Mouse (Mus musculus) activated CD4-positive, CD25-positive, alpha-beta regulatory T cell, adult 4 months (primary cell): ENCODE measurements around the gene Isg20l2. TPM values are rescaled to one million over a fixed set of nuclear protein-coding genes. Genes with fewer than 3 reads are reported as not detected.
A peak's percentile ranks its signal among the peaks of the same experiment; 100 is the strongest.

Source experiments
- ATAC-seq: one replicate; pipeline ENCODE4 v1.8.0; 2017
- polyA plus RNA-seq, 2 experiments: library from polyadenylated mRNA; unstranded; fragments of 100-300 nt; shearing (Covaris generic); gene quantifications; one replicate each; pipeline ENCODE4 v1.2.1; 2017

Isg20l2 gene
- polyA plus RNA-seq, 2 experiments from 2014 or later: 17.8 to 18.5 TPM

- no peak for ATAC-seq
Observed at GRCm38 (mm10) chr3:87980728-87981127, 50.6 kb downstream of the Isg20l2 start.

DNA sequence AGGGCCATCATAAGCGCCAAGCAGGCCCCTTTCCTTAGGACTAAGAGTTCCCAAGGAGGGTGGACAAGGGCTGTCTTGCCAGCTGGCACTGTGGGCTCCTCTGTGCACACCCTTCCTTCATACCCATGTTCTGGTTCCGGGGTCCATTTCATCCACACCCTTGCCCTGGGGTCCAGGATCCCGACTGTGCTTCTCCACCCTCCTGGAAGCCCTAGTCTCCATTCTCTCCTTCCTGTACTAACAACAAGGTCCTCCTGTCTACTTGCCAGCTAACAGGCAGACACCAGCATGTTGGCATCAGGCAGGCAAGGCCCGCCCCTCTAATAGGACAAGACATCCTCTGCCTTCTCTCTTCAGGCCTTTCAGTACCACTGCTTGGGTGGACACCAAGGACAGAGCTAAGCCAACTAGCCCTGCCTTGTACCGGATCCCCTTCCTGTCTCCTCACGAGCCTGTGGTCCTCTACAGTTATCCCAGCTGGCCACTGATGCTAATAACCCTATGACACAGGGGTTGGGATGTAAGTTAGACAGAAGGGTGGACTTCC lies 51.2 kb downstream of the Isg20l2 start:
- no peak for ATAC-seq

DNA sequence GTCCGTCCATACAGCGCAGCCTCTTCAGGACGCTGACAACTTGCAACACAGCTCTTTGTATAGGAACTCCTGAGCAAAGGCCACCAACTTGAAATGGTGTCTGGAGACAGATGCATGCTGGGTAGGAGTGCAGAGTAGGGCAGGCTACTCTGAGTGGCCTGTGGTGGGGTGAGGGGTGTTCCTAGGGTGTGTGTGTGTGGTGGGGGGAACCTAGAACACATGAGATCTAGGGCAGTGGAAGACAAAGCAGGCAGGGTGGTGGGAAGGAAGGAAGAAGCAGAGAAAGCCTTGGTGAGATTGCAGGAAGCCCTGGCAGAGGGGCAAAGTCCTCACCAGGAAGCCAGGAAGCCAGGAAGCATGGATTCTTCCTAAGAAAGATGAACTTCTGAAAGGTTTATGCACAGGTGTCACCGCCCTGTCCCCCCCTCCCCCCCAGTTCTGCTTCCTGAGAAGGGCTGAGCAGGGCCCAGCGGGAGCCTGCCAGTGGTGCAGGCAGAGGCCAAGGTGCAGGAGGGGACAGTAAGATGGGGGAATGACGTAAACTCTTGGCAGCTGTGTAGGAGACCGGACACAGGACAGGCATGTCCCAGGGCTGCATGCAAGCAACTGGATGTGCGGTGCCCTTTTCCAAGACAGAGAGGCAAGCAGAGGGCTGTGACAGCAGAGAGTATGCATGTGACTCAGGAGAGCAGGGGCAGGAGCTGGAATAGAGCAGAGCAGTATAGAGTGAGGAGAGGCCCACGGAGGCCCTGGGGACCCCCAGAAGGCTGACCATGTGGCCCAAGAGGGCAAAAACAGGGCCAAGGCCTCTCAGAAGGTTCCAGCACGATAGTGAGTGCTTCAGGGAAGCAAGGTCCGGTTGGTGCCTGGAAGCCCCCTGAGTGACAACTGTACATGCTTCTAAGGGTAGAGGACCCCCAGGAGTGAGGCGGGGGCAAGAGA lies 52.1 kb downstream of the Isg20l2 start:
- no peak for ATAC-seq

GRCm38 (mm10) chr3:87982836-87983601 lies 52.9 kb downstream of the Isg20l2 start:
- no peak for ATAC-seq

DNA sequence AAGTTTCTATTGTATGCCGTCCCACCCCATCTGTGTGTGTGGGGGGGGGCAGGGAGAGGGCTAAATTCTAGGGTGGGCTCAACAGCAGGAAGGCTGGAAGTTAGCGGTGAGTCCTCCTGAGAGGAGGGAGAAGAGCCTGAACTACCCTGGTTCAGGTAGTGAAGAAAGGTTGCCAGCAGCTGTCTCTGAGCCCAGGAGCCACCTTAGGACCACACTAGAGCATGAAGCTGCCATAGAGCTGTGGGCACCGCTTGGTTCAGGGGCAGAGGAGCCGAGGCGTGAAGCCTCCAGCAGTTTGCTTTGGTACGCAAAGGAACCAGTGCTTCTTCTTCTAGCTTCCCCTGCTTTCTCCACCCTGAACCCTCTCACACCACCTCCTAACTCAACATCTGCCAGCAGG lies 53.5 kb downstream of the Isg20l2 start:
- ATAC-seq: no peak

DNA sequence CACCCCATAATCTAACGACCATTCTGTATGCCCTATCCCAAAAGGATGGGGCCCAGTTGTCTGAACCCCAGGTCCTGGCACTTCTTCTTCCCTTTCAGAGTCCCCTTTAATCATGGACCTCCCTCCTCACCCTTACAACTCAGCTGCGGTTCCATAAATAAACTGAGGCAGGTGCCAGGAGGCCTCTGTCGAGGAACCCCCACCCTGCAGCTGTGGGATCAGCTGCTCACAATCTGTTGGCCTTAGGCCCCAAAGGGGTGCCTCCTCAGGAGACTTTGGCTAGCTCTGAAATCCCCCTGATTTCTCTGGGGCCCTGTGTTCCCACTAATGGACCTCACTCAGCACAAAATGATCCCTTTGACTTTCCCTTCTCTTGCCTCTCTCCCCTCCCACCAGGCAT lies 54.0 kb downstream of the Isg20l2 start:
- no peak for ATAC-seq

DNA sequence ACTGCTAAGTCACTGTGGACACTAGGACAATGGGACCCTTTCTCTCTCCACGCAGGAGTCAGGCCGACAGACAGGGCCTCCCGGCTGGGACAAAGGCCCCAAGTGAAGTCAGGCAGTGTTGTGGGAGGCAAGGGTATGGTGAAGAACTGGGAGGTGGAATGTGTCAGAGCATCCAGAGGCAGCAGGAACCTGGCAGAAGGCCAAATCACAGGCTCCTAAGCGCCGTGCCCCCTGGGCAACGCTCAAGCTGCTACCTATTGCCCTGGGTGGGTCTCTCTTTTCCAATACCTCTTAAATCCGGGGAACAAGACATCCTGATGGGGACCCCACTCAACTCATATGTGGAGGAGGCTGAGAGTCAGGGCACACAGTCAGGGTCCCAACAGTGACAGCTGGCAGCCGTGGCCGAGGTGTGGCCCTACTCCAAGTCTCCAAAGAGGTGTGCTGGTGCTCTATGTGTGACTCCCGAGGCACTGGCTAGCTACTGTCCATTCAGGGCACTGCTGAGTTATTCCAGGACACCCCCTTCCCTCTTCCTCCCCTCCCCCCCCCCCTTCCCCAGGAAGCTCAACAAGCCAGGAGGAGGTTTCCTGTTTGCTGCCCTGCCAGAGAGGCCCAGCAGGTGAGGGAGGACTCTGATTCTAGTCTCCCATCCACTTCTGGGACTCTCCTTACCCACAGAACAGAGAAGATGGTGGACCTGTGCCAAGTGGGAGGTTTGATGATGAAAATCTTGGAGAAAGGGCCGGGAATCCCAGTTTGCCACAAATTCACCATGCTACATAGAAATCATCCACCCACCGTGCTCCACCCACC lies 55.6 kb downstream of the Isg20l2 start:
- no peak for ATAC-seq

DNA sequence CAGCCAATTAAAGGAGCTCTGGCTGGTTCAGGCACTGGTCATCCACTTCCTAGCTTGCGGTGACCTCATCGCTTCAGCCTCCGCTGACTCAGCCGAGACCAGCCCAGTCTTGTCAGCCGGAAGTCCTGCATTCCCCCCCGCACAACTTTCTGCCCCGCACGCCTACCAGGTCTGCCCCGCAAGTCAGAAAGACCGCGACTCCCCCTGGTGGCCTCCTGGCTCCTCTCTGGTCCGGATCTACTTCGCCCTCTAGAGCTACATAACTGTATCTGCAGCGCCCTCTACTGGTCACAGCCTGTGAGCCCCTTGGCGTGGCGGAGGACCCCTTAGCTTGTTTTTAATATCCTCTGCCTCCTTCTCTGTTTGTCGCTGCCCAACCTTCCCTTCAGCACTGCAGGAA lies 56.8 kb downstream of the Isg20l2 start:
- peak; percentile 81 for ATAC-seq

DNA sequence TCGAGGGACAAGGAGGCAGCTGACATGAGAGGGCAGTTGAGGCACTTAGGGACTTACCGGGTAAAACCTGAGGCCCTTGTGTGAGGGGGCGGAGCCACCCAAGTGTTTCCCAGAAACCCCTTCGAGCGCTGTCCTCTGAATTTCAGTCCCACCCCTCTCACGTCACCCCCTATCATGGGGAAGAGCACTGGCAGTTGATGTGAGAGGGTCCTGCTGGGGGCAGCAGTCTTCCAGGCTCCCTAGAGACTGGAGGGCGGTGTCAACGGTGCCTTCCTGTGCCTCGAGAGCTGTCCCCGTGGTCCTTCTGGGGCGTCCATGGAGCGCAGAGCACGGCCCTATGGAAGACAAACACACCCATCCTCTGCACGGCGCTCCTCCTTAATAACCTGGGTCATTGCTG lies 57.5 kb downstream of the Isg20l2 start:
- peak; percentile 16 for ATAC-seq

DNA sequence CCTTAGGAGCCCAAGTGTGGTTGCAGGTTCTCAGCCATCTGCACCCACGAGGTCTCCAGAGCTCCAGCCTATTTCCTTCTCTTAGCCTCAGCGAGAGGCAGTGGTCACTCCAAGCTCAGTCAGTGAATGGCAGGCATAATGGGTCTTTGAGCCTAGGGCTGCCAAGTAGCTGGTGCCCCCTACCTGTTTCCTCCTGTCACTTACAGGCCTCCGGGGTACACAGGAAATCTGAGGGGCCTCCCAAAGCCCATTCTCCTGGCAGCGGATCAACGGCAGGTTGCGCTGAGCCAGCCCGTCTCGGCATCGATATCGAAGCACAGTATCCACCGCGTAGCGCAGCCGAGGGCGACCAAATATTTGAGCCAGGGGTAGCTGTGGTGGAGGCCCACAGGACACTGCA lies 58.0 kb downstream of the Isg20l2 start:
- no peak for ATAC-seq

- no peak for ATAC-seq
Observed at GRCm38 (mm10) chr3:87989935-87990334, 59.8 kb downstream of the Isg20l2 start.

Other genes with a start within 250 kb of the Isg20l2 start
- gene Lrrc71, start 181.7 kb upstream of the Isg20l2 start, polyA plus RNA-seq: under 1 TPM; 0.41 to 0.50 TPM
- gene Ntrk1, start 135.2 kb upstream of the Isg20l2 start, polyA plus RNA-seq: not detected
- gene Insrr, start 133.4 kb upstream of the Isg20l2 start, polyA plus RNA-seq: under 1 TPM; 0.28 to 0.61 TPM
- 10 to 100 TPM; 49.6 to 67.4 TPM for gene Pear1, start 106.0 kb upstream of the Isg20l2 start, polyA plus RNA-seq
- 100 to 1,000 TPM; 203 to 239 TPM for gene Sh2d2a, start 83.6 kb upstream of the Isg20l2 start, polyA plus RNA-seq
- gene Prcc, start 44.7 kb upstream of the Isg20l2 start, polyA plus RNA-seq: 1 to 10 TPM; 4.5 TPM
- 10 to 100 TPM; 45.5 to 51.5 TPM for gene Hdgf, start 24.0 kb upstream of the Isg20l2 start, polyA plus RNA-seq
- gene Mrpl24, start 10.8 kb upstream of the Isg20l2 start, polyA plus RNA-seq: 100 to 1,000 TPM; 158 to 159 TPM
- 10 to 100 TPM; 16.3 to 19.7 TPM for gene Rrnad1, start 403 bp downstream of the Isg20l2 start, polyA plus RNA-seq
- gene Crabp2, start 18.4 kb downstream of the Isg20l2 start, polyA plus RNA-seq: not detected
- gene Nes, start 40.8 kb downstream of the Isg20l2 start, polyA plus RNA-seq: not detected
- gene Bcan, start 69.9 kb downstream of the Isg20l2 start, polyA plus RNA-seq: not detected
- gene Hapln2, start 97.3 kb downstream of the Isg20l2 start, polyA plus RNA-seq: not detected
- 10 to 100 TPM; 25.3 to 33.4 TPM for gene Gpatch4, start 112.8 kb downstream of the Isg20l2 start, polyA plus RNA-seq
- 10 to 100 TPM; 70.9 to 90.8 TPM for gene Naxe, start 128.2 kb downstream of the Isg20l2 start, polyA plus RNA-seq
- not detected for gene Ttc24, start 148.0 kb downstream of the Isg20l2 start, polyA plus RNA-seq
- gene Iqgap3, start 151.7 kb downstream of the Isg20l2 start, polyA plus RNA-seq: 1 to 10 TPM; 1.3 to 1.4 TPM
- gene Mef2d, start 212.1 kb downstream of the Isg20l2 start, polyA plus RNA-seq: 10 to 100 TPM; 24.3 to 24.5 TPM